Mouse (Mus musculus) limb, embryonic 13.5 days (tissue): ENCODE data around the gene Mmp15. TPM values are rescaled to one million over a fixed set of nuclear protein-coding genes. Genes with fewer than 3 reads are reported as not detected.

ENCODE experiments used
- ATAC-seq: fragments of 200-750 bp; cut with Nextera tagmentation; 2 replicates; pipeline ENCODE4 v1.8.0; 2017; ENCODE audit warnings: low read depth, moderate number of reproducible peaks, moderate TSS enrichment; ENCODE audit not compliant: low FRiP score
- H3K27ac ChIP-seq: fragments of 300-500 bp; sonication (generic); 2 replicates; pipeline ENCODE4 v1.5.1; 2015; ENCODE audit warnings: inconsistent platforms, mild to moderate bottlenecking, moderate library complexity
- H3K27me3 ChIP-seq: fragments of 300-500 bp; sonication (generic); 2 replicates; pipeline ENCODE4 v1.6.1; 2015; ENCODE audit warnings: mild to moderate bottlenecking, inconsistent platforms
- H3K36me3 ChIP-seq: fragments of 300-500 bp; sonication (generic); 2 replicates; pipeline ENCODE4 v1.6.1; 2015; ENCODE audit warnings: inconsistent platforms, mild to moderate bottlenecking, moderate library complexity
- H3K4me1 ChIP-seq: fragments of 300-500 bp; sonication (generic); 2 replicates; pipeline ENCODE4 v1.6.1; 2015; ENCODE audit warnings: inconsistent platforms
- H3K4me2 ChIP-seq: fragments of 300-500 bp; sonication (generic); replicated peaks from 2 replicates; pipeline ENCODE4 v1.6.1; 2015; ENCODE audit warnings: inconsistent platforms, mild to moderate bottlenecking, moderate library complexity
- H3K4me3 ChIP-seq: fragments of 300-500 bp; sonication (generic); 2 replicates; pipeline ENCODE4 v1.5.1; 2015; ENCODE audit warnings: moderate library complexity, mild to moderate bottlenecking, inconsistent platforms
- H3K9ac ChIP-seq: fragments of 300-500 bp; sonication (generic); 2 replicates; pipeline ENCODE4 v1.6.1; 2015; ENCODE audit warnings: mild to moderate bottlenecking, inconsistent platforms
- H3K9me3 ChIP-seq: fragments of 300-500 bp; sonication (generic); 2 replicates; pipeline ENCODE4 v1.6.1; 2016; ENCODE audit warnings: inconsistent platforms
- WGBS: fragments of 180-500 bp; shearing (Covaris S2); methylation state at CpG from one replicate; pipeline ENCODE4 v1.1.7; 2015; 5-methylcytosine and 5-hydroxymethylcytosine counted together
- polyA plus RNA-seq: library from polyadenylated mRNA; unstranded; fragments of >200 nt; fragmentation: Nextera tagmentation; extraction: Ambion mirVana; gene quantifications from 2 replicates; pipeline ENCODE4 v1.2.1, GENCODE M21; 2015

The Mmp15 gene
- polyA plus RNA-seq, 1 experiment from 2014 or later = 7.7 TPM

GRCm38 (mm10) chr8:95411309-95411972 lies 59.4 kb downstream of the Mmp15 start:
- H3K27me3 ChIP-seq = no peaks in the 10 kb centered on the region
- 0 out of 2 replicates have a peak, but pooled peaks cover 3% of the 10 kb centered on the region for H3K9me3 ChIP-seq
- H3K9ac ChIP-seq = no peak overlapping the region
- H3K27ac ChIP-seq = no peak overlapping the region; the same call in 1 of the 2 replicates
- WGBS = 47% methylated on average over 10 of the region's 10 CpGs
- ATAC-seq = no peak
- peaks cover 7% of the 10 kb centered on the region; the same call in 1 of the 2 replicates for H3K4me1 ChIP-seq
- H3K4me2 ChIP-seq = no peak overlapping the region
- no peak overlapping the region for H3K4me3 ChIP-seq
- no peaks in the 10 kb centered on the region for H3K36me3 ChIP-seq

- ATAC-seq = no peak
- H3K36me3 ChIP-seq = peaks cover 44% of the 10 kb centered on the region
- no peak overlapping the region for H3K4me2 ChIP-seq
- no peak overlapping the region for H3K9ac ChIP-seq
- H3K4me3 ChIP-seq = no peak overlapping the region
- WGBS = 92% methylated on average over 14 of the region's 14 CpGs
- peaks cover 11% of the 10 kb centered on the region for H3K4me1 ChIP-seq
- no peaks in the 10 kb centered on the region for H3K9me3 ChIP-seq
- no peak overlapping the region for H3K27ac ChIP-seq
- no peaks in the 10 kb centered on the region for H3K27me3 ChIP-seq
These were observed 70.2 kb downstream of the Mmp15 start for GRCm38 (mm10) chr8:95422193-95422810.

Other genes with a start within 250 kb of the Mmp15 start
- gene Kifc3, start 149.5 kb upstream of the Mmp15 start, polyA plus RNA-seq = 15.5 and 16.8 TPM in 2 replicates
- 0.31 and 0.61 TPM in 2 replicates for gene Cngb1, start 45.7 kb upstream of the Mmp15 start, polyA plus RNA-seq
- 0.64 TPM in 1 of 2 replicates, not detected in the other for gene Tepp, start 41.7 kb upstream of the Mmp15 start, polyA plus RNA-seq
- 10.0 and 11.1 TPM in 2 replicates for gene Zfp319, start 20.3 kb upstream of the Mmp15 start, polyA plus RNA-seq
- 43.5 and 46.0 TPM in 2 replicates for gene Usb1, start 20.0 kb upstream of the Mmp15 start, polyA plus RNA-seq
- 154 and 161 TPM in 2 replicates for gene Cfap20, start 82.6 kb downstream of the Mmp15 start, polyA plus RNA-seq
- 11.9 and 15.4 TPM in 2 replicates for gene Csnk2a2, start 137.8 kb downstream of the Mmp15 start, polyA plus RNA-seq
- gene Ccdc113, start 181.8 kb downstream of the Mmp15 start, polyA plus RNA-seq = 0.22 and 0.24 TPM in 2 replicates
- not detected in 2 replicates for gene Prss54, start 224.1 kb downstream of the Mmp15 start, polyA plus RNA-seq